Mouse (Mus musculus) lung, adult 10 weeks (tissue): ENCODE measurements around the gene Slc13a2. TPM values are rescaled to one million over a fixed set of nuclear protein-coding genes. Genes with fewer than 3 reads are reported as not detected.

Source experiments
- polyA plus RNA-seq: library from polyadenylated mRNA; stranded (reverse); fragments of 350-450 nt; fragmentation: Illumina TruSeq; extraction: RNeasy Lipid Tissue Mini Kit (QIAGEN cat#74804); gene quantifications from one replicate; pipeline ENCODE4 v1.2.3, GENCODE M21; 2014; ENCODE audit warnings: low read depth, low replicate concordance; ENCODE audit not compliant: insufficient read depth

Gene Slc13a2
- polyA plus RNA-seq: 0.40 TPM

GRCm38 (mm10) chr11:78422055-78422819 lies at the start of gene Slc13a2:
TSS of gene Slc13a2 (minus strand) at chr11:78422217.

GRCm38 (mm10) chr11:78465568-78466180 lies 43.7 kb upstream of the Slc13a2 start, which contains the start of gene Slc46a1:
TSS of gene Slc46a1 (plus strand) at chr11:78465697.

GRCm38 (mm10) chr11:78386508-78387043 lies 35.4 kb downstream of the Slc13a2 start, which contains the start of gene Foxn1:
TSS of gene Foxn1 (minus strand) at chr11:78386558.

Other genes with a start within 250 kb of the Slc13a2 start
- gene Nek8, start 245.5 kb downstream of the Slc13a2 start, polyA plus RNA-seq: 6.4 TPM
- gene Tlcd1, start 245.5 kb downstream of the Slc13a2 start, polyA plus RNA-seq: 10.2 TPM
- 2,050 TPM for gene Rpl23a, start 238.6 kb downstream of the Slc13a2 start, polyA plus RNA-seq
- 29.1 TPM for gene Rab34, start 233.8 kb downstream of the Slc13a2 start, polyA plus RNA-seq
- gene Proca1, start 228.8 kb downstream of the Slc13a2 start, polyA plus RNA-seq: 6.4 TPM
- gene Sdf2, start 176.5 kb downstream of the Slc13a2 start, polyA plus RNA-seq: 85.1 TPM
- 17.9 TPM for gene Supt6, start 176.2 kb downstream of the Slc13a2 start, polyA plus RNA-seq
- 32.5 TPM for gene 2610507B11Rik, start 160.5 kb downstream of the Slc13a2 start, polyA plus RNA-seq
- gene BC030499, start 131.4 kb downstream of the Slc13a2 start, polyA plus RNA-seq: not detected
- gene Spag5, start 120.7 kb downstream of the Slc13a2 start, polyA plus RNA-seq: 0.42 TPM
- 6.4 TPM for gene Aldoc, start 99.2 kb downstream of the Slc13a2 start, polyA plus RNA-seq
- gene Pigs, start 93.8 kb downstream of the Slc13a2 start, polyA plus RNA-seq: 24.9 TPM
- gene Unc119, start 78.7 kb downstream of the Slc13a2 start, polyA plus RNA-seq: 40.3 TPM
- gene Foxn1, start 35.7 kb downstream of the Slc13a2 start, polyA plus RNA-seq: not detected
- 4.6 TPM for gene Slc46a1, start 43.5 kb upstream of the Slc13a2 start, polyA plus RNA-seq
- gene Sarm1, start 75.5 kb upstream of the Slc13a2 start, polyA plus RNA-seq: 0.06 TPM
- 18.2 TPM for gene Vtn, start 76.9 kb upstream of the Slc13a2 start, polyA plus RNA-seq
- not detected for gene Sebox, start 81.2 kb upstream of the Slc13a2 start, polyA plus RNA-seq
- 20.9 TPM for gene Tmem199, start 90.0 kb upstream of the Slc13a2 start, polyA plus RNA-seq
- 45.2 TPM for gene Poldip2, start 90.0 kb upstream of the Slc13a2 start, polyA plus RNA-seq
- gene Tnfaip1, start 114.1 kb upstream of the Slc13a2 start, polyA plus RNA-seq: 46.8 TPM
- 146 TPM for gene Ift20, start 114.1 kb upstream of the Slc13a2 start, polyA plus RNA-seq
- 33.8 TPM for gene Tmem97, start 128.6 kb upstream of the Slc13a2 start, polyA plus RNA-seq